Mouse (Mus musculus): ENCODE data around the gene Babam2. TPM values are rescaled to one million over a fixed set of nuclear protein-coding genes. Genes with fewer than 3 reads are reported as not detected.

Gene Babam2
- polyA plus RNA-seq, 1 experiment from 2014 or later = 62.9 TPM

GRCm38 (mm10) chr5:32008401-32008800, 310.9 kb downstream of the Babam2 start:
- no peak overlapping the region for H3K9ac ChIP-seq (replicated peaks; ENCODE audit: low read depth, low read length)
- no peaks in the 10 kb centered on the region for H3K9me3 ChIP-seq (ENCODE audit: control insufficient read depth, low read depth, low read length)
- H3K27me3 ChIP-seq (ENCODE audit: control insufficient read depth, insufficient read depth, low read length) = no peaks in the 10 kb centered on the region
- 43% methylated on average over 3 of the region's 3 CpGs for WGBS
- no peaks in the 10 kb centered on the region; the same call in 1 of the 2 replicates for H3K4me1 ChIP-seq (ENCODE audit: control insufficient read depth, insufficient read depth, low read length)
- ATAC-seq (ENCODE audit: insufficient number of reproducible peaks, insufficient read depth, low FRiP score, low read depth) = no peak
- H3K36me3 ChIP-seq (ENCODE audit: control insufficient read depth, insufficient read depth, low read length) = no peaks in the 10 kb centered on the region; the same call in 1 of the 2 replicates
- H3K4me2 ChIP-seq (replicated peaks; ENCODE audit: low read depth, low read length) = no peak overlapping the region
- H3K4me3 ChIP-seq (ENCODE audit: low read depth, low read length) = no peak overlapping the region
- no peak overlapping the region for H3K27ac ChIP-seq (ENCODE audit: low read length)

GRCm38 (mm10) chr5:32010056-32010455, 312.6 kb downstream of the Babam2 start:
- no peaks in the 10 kb centered on the region for H3K9me3 ChIP-seq (ENCODE audit: control insufficient read depth, low read depth, low read length)
- no peaks in the 10 kb centered on the region; the same call in 1 of the 2 replicates for H3K36me3 ChIP-seq (ENCODE audit: control insufficient read depth, insufficient read depth, low read length)
- 81% methylated on average over 4 of the region's 4 CpGs for WGBS
- H3K4me3 ChIP-seq (ENCODE audit: low read depth, low read length) = no peak overlapping the region
- no peak overlapping the region for H3K4me2 ChIP-seq (replicated peaks; ENCODE audit: low read depth, low read length)
- H3K4me1 ChIP-seq (ENCODE audit: control insufficient read depth, insufficient read depth, low read length) = no peaks in the 10 kb centered on the region; the same call in 1 of the 2 replicates
- H3K27me3 ChIP-seq (ENCODE audit: control insufficient read depth, insufficient read depth, low read length) = no peaks in the 10 kb centered on the region
- no peak for ATAC-seq (ENCODE audit: insufficient number of reproducible peaks, insufficient read depth, low FRiP score, low read depth)
- H3K9ac ChIP-seq (replicated peaks; ENCODE audit: low read depth, low read length) = no peak overlapping the region
- no peak overlapping the region for H3K27ac ChIP-seq (ENCODE audit: low read length)

- Histone ChIP-seq H3K4me2 (replicated peaks; ENCODE audit: low read depth, low read length) (no peak overlapping the region), H3K9me3 (ENCODE audit: control insufficient read depth, low read depth, low read length) (no peaks in the 10 kb centered on the region), H3K4me1 (ENCODE audit: control insufficient read depth, insufficient read depth, low read length) (no peaks in the 10 kb centered on the region; the same call in 1 of the 2 replicates), H3K36me3 (ENCODE audit: control insufficient read depth, insufficient read depth, low read length) (no peaks in the 10 kb centered on the region; the same call in 1 of the 2 replicates), H3K9ac (replicated peaks; ENCODE audit: low read depth, low read length) (no peak overlapping the region), H3K27ac (ENCODE audit: low read length) (no peak overlapping the region), H3K4me3 (ENCODE audit: low read depth, low read length) (no peak overlapping the region), H3K27me3 (ENCODE audit: control insufficient read depth, insufficient read depth, low read length) (no peaks in the 10 kb centered on the region)
- no peak for ATAC-seq (ENCODE audit: insufficient number of reproducible peaks, insufficient read depth, low FRiP score, low read depth)
- WGBS = 84% methylated on average over 2 of the region's 2 CpGs
Observed at GRCm38 (mm10) chr5:32013053-32013452, 315.6 kb downstream of the Babam2 start.

- Histone ChIP-seq H3K4me2 (replicated peaks; ENCODE audit: low read depth, low read length) (no peak overlapping the region), H3K4me3 (ENCODE audit: low read depth, low read length) (no peak overlapping the region), H3K27me3 (ENCODE audit: control insufficient read depth, insufficient read depth, low read length) (no peaks in the 10 kb centered on the region), H3K9me3 (ENCODE audit: control insufficient read depth, low read depth, low read length) (no peaks in the 10 kb centered on the region), H3K36me3 (ENCODE audit: control insufficient read depth, insufficient read depth, low read length) (no peaks in the 10 kb centered on the region), H3K4me1 (ENCODE audit: control insufficient read depth, insufficient read depth, low read length) (no peaks in the 10 kb centered on the region), H3K9ac (replicated peaks; ENCODE audit: low read depth, low read length) (no peak overlapping the region), H3K27ac (ENCODE audit: low read length) (no peak overlapping the region)
- 89% methylated on average over 7 of the region's 7 CpGs for WGBS
- no peak for ATAC-seq (ENCODE audit: insufficient number of reproducible peaks, insufficient read depth, low FRiP score, low read depth)
Observed at GRCm38 (mm10) chr5:32014786-32015185, 317.3 kb downstream of the Babam2 start.

- no peaks in the 10 kb centered on the region for H3K4me1 ChIP-seq (ENCODE audit: control insufficient read depth, insufficient read depth, low read length)
Observed at GRCm38 (mm10) chr5:32015949-32016478, 318.5 kb downstream of the Babam2 start.

GRCm38 (mm10) chr5:32017686-32018085, 320.2 kb downstream of the Babam2 start:
- no peaks in the 10 kb centered on the region for H3K4me1 ChIP-seq (ENCODE audit: control insufficient read depth, insufficient read depth, low read length)
- 39% methylated on average over 3 of the region's 3 CpGs for WGBS
- ATAC-seq (ENCODE audit: insufficient number of reproducible peaks, insufficient read depth, low FRiP score, low read depth) = no peak
- no peaks in the 10 kb centered on the region for H3K9me3 ChIP-seq (ENCODE audit: control insufficient read depth, low read depth, low read length)
- H3K9ac ChIP-seq (replicated peaks; ENCODE audit: low read depth, low read length) = no peak overlapping the region
- H3K36me3 ChIP-seq (ENCODE audit: control insufficient read depth, insufficient read depth, low read length) = no peaks in the 10 kb centered on the region
- H3K4me2 ChIP-seq (replicated peaks; ENCODE audit: low read depth, low read length) = no peak overlapping the region
- H3K4me3 ChIP-seq (ENCODE audit: low read depth, low read length) = no peak overlapping the region
- no peak overlapping the region for H3K27ac ChIP-seq (ENCODE audit: low read length)
- no peaks in the 10 kb centered on the region for H3K27me3 ChIP-seq (ENCODE audit: control insufficient read depth, insufficient read depth, low read length)

More at GRCm38 (mm10) chr5:32015949-32016478, 318.5 kb downstream of the Babam2 start:
- Histone ChIP-seq H3K36me3 (ENCODE audit: control insufficient read depth, insufficient read depth, low read length) (no peaks in the 10 kb centered on the region), H3K27ac (ENCODE audit: low read length) (no peak overlapping the region), H3K9me3 (ENCODE audit: control insufficient read depth, low read depth, low read length) (no peaks in the 10 kb centered on the region), H3K27me3 (ENCODE audit: control insufficient read depth, insufficient read depth, low read length) (no peaks in the 10 kb centered on the region), H3K4me3 (ENCODE audit: low read depth, low read length) (no peak overlapping the region), H3K9ac (replicated peaks; ENCODE audit: low read depth, low read length) (no peak overlapping the region), H3K4me2 (replicated peaks; ENCODE audit: low read depth, low read length) (no peak overlapping the region)
- WGBS = 80% methylated on average over 9 of the region's 9 CpGs
- no peak for ATAC-seq (ENCODE audit: insufficient number of reproducible peaks, insufficient read depth, low FRiP score, low read depth)

- H3K27ac ChIP-seq (ENCODE audit: low read length) = no peak overlapping the region
- 80% methylated on average over 2 of the region's 2 CpGs for WGBS
- no peaks in the 10 kb centered on the region for H3K9me3 ChIP-seq (ENCODE audit: control insufficient read depth, low read depth, low read length)
Observed at GRCm38 (mm10) chr5:32018276-32018675, 320.8 kb downstream of the Babam2 start.

GRCm38 (mm10) chr5:32029834-32030433, 332.4 kb downstream of the Babam2 start:
- H3K36me3 ChIP-seq (ENCODE audit: control insufficient read depth, insufficient read depth, low read length) = no peaks in the 10 kb centered on the region
- 71% methylated on average over 3 of the region's 3 CpGs for WGBS
- no peaks in the 10 kb centered on the region for H3K9me3 ChIP-seq (ENCODE audit: control insufficient read depth, low read depth, low read length)
- no peak overlapping the region for H3K27ac ChIP-seq (ENCODE audit: low read length)
- no peak overlapping the region for H3K4me2 ChIP-seq (replicated peaks; ENCODE audit: low read depth, low read length)
- no peaks in the 10 kb centered on the region for H3K4me1 ChIP-seq (ENCODE audit: control insufficient read depth, insufficient read depth, low read length)
- H3K9ac ChIP-seq (replicated peaks; ENCODE audit: low read depth, low read length) = no peak overlapping the region
- ATAC-seq (ENCODE audit: insufficient number of reproducible peaks, insufficient read depth, low FRiP score, low read depth) = no peak
- H3K27me3 ChIP-seq (ENCODE audit: control insufficient read depth, insufficient read depth, low read length) = no peaks in the 10 kb centered on the region
- no peak overlapping the region for H3K4me3 ChIP-seq (ENCODE audit: low read depth, low read length)

More at GRCm38 (mm10) chr5:32018276-32018675, 320.8 kb downstream of the Babam2 start:
- Histone ChIP-seq H3K4me3 (ENCODE audit: low read depth, low read length) (no peak overlapping the region), H3K4me2 (replicated peaks; ENCODE audit: low read depth, low read length) (no peak overlapping the region), H3K4me1 (ENCODE audit: control insufficient read depth, insufficient read depth, low read length) (no peaks in the 10 kb centered on the region), H3K27me3 (ENCODE audit: control insufficient read depth, insufficient read depth, low read length) (no peaks in the 10 kb centered on the region), H3K36me3 (ENCODE audit: control insufficient read depth, insufficient read depth, low read length) (no peaks in the 10 kb centered on the region), H3K9ac (replicated peaks; ENCODE audit: low read depth, low read length) (no peak overlapping the region)
- no peak for ATAC-seq (ENCODE audit: insufficient number of reproducible peaks, insufficient read depth, low FRiP score, low read depth)
